Mouse (Mus musculus) cerebellum, adult 11-12 months (tissue): ENCODE data around the gene Gm20388.
"Not testable (repeated sequence)": the region's sequence is repeated elsewhere in the genome, so short reads cannot be mapped to it uniquely, and the experiment has no call there.

Source experiments
- DNase-seq: peaks from one replicate; pipeline ENCODE4 v3.0.0; 2022

The Gm20388 gene

DNA sequence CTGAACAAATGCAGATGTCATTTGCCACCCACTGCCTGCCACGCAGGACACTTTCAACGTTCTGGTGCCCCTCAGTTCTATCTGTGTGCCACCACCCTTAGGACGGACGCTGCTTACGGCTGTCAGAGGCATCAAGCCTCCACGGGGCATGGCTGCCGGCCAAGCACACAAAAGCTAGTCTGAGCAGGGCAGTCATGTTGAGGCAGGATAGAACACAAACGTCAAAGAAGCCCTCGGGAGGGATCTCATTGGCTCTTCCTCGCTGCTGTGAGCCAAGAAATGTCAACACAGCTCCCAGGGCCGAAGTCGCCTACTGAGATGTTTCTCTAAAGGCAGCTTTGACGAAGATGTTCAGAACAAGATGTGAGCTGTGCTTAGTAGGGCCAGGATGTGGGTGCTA, 867.1 kb downstream of the Gm20388 start:
- no peak for DNase-seq

DNA sequence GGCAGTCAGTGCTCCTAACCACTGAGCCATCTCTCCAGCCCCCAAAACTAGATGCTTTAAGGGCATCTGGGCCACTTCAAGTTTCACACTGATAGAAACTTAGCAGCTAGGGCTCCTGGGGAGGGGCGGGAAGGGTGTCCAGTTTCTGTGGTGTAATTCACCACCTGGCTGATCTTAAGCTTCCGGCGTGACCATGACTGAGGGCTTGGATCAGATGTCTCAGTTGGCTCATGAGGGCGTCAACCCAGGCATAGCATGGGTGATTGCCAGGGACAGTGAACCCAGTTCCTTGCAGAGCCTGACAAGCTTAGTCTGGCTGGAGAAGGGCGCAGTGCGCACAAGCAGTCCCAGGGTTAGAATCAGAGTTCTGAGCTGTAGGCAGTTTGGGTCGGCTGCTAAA, 868.5 kb downstream of the Gm20388 start:
- no peak for DNase-seq

DNA sequence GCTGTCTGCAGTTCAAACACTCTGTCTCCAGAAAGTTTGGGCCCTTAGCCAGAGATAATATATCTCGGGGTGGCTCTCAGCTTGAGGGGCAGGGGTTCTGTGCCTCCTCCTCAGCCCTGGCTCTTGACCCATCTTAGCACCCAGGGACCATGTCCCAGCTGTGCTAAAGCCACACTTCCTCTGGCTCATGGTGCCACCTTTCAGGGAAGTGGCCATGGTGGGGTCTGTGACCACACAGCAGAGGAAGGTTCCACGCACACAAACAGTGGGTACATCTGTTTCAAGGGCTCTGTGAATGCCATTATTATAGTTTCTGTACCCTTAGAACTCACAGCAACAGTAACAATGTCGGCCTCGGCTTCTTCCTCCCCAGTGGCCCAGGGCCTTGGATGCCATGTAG, 873.1 kb downstream of the Gm20388 start:
- no peak for DNase-seq

- DNase-seq: no peak
These were observed 876.1 kb downstream of the Gm20388 start for GRCm38 (mm10) chr8:120786753-120787152.

DNA sequence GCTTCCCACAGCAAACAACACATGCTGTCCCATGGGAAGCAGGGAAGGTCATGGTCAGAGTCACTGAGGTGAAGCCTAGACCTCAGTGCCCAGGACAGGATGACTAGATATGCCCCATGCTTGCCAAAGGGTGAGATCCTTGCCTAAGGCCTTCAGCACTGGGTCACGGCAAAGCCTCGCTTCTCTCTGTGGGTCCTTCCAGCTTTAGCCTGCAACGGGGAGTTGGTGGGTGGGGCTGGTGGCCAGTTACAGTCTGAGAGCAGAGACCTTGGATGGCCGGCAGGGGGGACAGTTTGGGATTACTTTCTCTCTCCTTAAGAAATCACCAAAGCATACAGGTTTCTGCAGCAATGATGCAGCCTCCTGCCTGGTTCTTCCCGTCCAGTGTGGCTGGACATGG, 877.0 kb downstream of the Gm20388 start:
- no peak for DNase-seq

DNA sequence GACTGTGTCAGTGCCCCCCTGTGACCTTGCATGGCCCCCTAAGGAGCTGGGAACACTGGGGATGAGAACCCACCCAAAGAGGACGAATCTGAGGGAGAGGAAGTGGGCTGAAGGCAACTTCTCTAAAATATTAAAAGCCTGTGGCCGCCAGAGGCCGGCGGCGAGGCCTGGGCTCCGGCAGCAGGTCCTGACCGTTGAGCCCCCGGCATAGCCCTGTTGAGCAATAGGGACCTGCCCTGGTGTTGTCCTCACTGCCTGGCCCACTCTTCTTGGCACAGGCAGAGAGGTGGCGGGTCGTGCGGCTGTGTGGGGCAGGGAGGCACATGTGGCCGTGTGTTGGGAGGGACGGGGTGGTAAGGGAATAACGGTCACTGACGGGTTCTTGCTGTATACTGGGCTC, 882.1 kb downstream of the Gm20388 start:
- no peak for DNase-seq

GRCm38 (mm10) chr8:120795944-120796635, 885.4 kb downstream of the Gm20388 start:
- peak; percentile 15 for DNase-seq

GRCm38 (mm10) chr8:120797019-120797727, 886.5 kb downstream of the Gm20388 start:
- no peak for DNase-seq

GRCm38 (mm10) chr8:120800308-120800865, 889.7 kb downstream of the Gm20388 start:
- no peak for DNase-seq

DNA sequence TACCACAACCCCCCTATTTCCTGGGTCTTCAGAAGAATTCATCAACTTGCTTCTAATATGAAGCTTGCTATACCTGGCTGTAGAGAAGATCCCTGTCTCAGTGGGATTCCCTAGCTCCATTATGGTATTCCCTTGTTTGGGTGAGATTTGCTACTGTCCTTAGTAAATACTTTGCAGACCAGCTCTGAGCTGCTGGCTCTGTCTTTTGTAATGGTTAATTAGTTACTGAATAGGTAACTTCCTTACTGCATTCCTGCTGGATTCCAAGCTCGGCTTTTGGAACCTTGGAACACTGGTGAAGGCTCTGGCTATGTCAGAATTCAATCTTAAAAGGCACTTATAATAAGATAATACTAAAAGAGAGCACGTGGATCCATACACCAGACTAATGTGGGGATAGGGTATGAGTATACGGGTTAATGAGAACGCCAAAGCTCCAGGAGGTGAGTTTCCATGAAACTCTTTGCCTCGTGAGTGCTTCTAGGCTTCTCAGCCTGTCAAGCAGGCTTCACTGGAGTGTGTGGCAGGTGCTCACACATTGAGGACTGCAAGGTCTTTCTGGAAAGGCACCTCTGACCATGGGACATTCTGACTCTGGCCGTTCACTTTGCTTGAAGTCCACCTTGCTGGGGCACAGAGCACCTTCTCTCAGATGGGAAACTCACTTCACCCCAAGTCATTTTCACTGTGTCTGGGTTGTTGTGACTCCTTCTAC, 893.2 kb downstream of the Gm20388 start:
- DNase-seq: not testable (repeated sequence)

GRCm38 (mm10) chr8:120804741-120805140, 894.1 kb downstream of the Gm20388 start:
- DNase-seq: no peak

GRCm38 (mm10) chr8:120806780-120807264, 896.2 kb downstream of the Gm20388 start:
- DNase-seq: no peak

GRCm38 (mm10) chr8:120807719-120808118, 897.1 kb downstream of the Gm20388 start:
- no peak for DNase-seq

- DNase-seq: no peak
These were observed 898.4 kb downstream of the Gm20388 start for GRCm38 (mm10) chr8:120809050-120809449.

- DNase-seq: no peak
These were observed 901.3 kb downstream of the Gm20388 start for GRCm38 (mm10) chr8:120811953-120812352.

- DNase-seq: no peak
These were observed 902.4 kb downstream of the Gm20388 start for GRCm38 (mm10) chr8:120813028-120813427.

DNA sequence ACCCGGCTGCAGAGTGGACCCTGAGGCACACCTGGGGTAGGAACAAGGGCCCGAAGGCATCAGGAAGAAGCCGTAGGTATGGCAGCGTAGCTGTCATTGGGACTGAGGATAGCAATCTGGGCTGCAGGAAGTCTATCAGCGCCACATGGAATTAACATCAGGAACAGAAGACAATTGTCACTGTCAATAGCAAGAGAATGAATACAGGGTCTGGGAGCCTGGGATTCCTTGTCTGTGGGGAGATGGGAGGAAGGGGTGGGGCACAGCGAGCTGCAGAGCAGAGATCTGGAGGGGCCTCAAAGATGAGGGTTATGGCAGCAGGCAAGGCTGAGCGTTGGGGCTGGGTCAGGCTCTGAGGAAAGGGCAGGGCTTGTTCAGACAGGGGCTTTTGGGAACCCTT, 903.2 kb downstream of the Gm20388 start:
- no peak for DNase-seq

DNA sequence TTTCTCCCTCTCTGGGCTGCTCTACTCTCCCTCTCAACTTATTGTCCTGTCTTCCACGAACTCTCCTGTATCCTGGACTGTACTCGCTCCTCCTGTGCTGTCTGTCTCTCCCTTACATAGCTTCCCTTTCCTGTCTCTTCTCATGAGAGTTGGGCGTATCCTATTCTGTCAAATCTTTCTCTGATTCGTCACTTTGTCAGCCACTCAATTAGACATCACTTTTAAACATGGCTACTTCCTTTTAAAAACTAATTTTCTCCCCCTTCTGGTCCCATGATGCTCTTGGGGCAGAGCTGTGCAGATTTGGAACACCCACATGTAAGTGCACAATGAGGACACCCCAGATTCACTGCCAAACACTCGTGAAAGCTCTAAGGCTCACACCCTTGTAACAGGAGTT, 905.7 kb downstream of the Gm20388 start:
- no peak for DNase-seq

DNA sequence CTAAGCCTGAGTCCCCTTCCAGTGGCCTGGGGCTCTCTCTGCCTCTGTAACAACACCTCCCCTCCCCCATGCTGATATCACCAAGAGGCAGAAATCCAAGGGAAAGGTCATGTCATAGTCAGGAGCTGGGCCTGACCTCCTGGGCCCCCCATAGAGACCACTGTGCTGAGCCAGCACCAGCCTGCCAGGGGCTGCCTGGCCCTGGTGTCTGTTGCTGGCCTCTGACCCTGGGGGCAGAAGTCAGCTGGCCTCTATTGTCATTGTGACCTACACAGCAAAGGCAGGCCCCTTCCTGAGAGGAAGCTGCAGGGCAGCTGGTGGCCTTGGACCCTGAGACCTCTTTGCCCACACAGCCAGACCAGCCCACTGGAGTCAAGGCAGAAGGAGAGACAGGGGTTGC, 909.3 kb downstream of the Gm20388 start:
- no peak for DNase-seq

DNA sequence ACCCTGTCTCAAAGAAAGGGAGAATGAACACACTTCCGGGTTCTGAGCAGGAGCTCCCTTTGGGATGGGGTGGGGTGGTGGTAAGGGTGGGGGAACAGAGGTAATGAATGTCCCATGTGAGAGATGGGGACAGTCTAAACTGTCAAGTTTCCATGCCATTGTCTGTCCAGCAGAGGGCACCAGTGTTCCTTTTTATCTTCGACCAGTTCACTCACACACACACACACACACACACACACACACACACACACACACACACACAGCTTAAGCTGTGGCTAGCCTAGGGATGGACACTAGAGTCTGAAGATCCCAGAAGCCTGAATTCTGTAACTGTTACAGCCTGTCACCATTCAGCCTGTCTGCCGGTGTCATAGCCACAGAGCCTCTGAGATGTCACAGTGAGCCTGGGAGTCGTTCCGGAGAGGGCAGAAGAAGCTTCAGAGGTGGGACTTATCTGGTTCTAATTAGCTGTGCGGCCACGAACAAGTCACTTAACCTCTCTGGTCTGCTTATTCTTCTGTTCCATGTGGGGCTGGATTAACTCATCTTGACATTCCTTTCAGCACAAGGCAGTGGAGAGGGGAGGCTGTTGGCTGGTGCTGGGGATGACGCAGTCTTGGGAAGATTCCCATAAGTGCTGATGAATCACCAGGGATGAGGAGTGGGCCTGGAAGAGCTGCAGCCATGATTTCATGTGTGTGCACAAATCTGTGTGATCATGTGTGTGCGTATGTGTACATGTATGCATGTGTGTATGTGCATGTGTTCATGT, 910.9 kb downstream of the Gm20388 start:
- DNase-seq: no peak

GRCm38 (mm10) chr8:120823331-120823730, 912.7 kb downstream of the Gm20388 start:
- no peak for DNase-seq

GRCm38 (mm10) chr8:120823887-120824286, 913.2 kb downstream of the Gm20388 start:
- no peak for DNase-seq

DNA sequence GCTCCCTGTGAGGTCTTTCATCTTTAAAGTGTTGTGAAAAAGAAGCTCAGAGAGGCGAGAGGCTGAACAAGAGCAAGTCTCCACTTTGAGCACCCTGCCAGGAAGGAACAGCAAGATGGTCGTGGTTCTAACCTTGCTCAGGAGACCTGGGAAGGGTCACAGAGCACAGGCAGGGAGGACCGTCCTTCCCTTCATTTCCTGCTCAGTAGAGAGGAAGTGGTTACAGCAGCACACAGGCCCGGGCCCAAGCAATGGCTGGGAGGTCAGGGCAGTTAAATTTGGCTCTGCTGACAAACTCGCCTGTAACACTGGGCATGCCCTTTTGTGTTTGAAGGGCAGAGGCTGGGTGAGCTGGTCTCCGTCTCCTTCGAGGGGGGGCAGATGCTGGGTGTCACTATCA, 914.0 kb downstream of the Gm20388 start:
- no peak for DNase-seq
